Mouse (Mus musculus) stomach, postnatal 0 days (tissue): ENCODE measurements around the gene Proser1. TPM values are rescaled to one million over a fixed set of nuclear protein-coding genes. Genes with fewer than 3 reads are reported as not detected.
A peak's percentile ranks its signal among the peaks of the same experiment; 100 is the strongest.

Experiments used
- ATAC-seq: fragments of 200-750 bp; cut with Nextera tagmentation; 2 replicates; pipeline ENCODE4 v1.8.0; 2017; ENCODE audit not compliant: low FRiP score, low TSS enrichment
- DNase-seq: peaks from one replicate; pipeline ENCODE4 v3.0.0-alpha.2; 2016; ENCODE audit warnings: low spot score
- H3K27ac ChIP-seq: fragments of 300-500 bp; sonication (generic); replicated peaks from 2 replicates; pipeline ENCODE4 v1.5.1; 2014; ENCODE audit warnings: mild to moderate bottlenecking, control low read depth
- H3K27me3 ChIP-seq: fragments of 300-500 bp; sonication (generic); 2 replicates; pipeline ENCODE4 v1.6.1; 2014; ENCODE audit warnings: low read length; ENCODE audit not compliant: control insufficient read depth, insufficient read depth
- H3K36me3 ChIP-seq: fragments of 300-500 bp; sonication (generic); 2 replicates; pipeline ENCODE4 v1.6.1; 2014; ENCODE audit warnings: low read length, mixed read lengths; ENCODE audit not compliant: control insufficient read depth, insufficient read depth
- H3K4me1 ChIP-seq: fragments of 300-500 bp; sonication (generic); replicated peaks from 2 replicates; pipeline ENCODE4 v1.6.1; 2014; ENCODE audit warnings: antibody characterized with exemption; ENCODE audit not compliant: control insufficient read depth, insufficient read depth
- H3K4me2 ChIP-seq: fragments of 300-500 bp; sonication (generic); replicated peaks from 2 replicates; pipeline ENCODE4 v1.6.1; 2014; ENCODE audit warnings: low read depth, mild to moderate bottlenecking, control low read depth, moderate library complexity
- H3K4me3 ChIP-seq: fragments of 300-500 bp; sonication (generic); 2 replicates; pipeline ENCODE4 v1.5.1; 2014; ENCODE audit warnings: low read depth, low read length, control low read depth
- H3K9ac ChIP-seq: fragments of 300-500 bp; sonication (generic); 2 replicates; pipeline ENCODE4 v1.6.1; 2014; ENCODE audit warnings: mild to moderate bottlenecking, low read length, control low read depth, mixed read lengths
- H3K9me3 ChIP-seq: fragments of 300-500 bp; sonication (generic); 2 replicates; pipeline ENCODE4 v1.6.1; 2016; ENCODE audit warnings: low read length; ENCODE audit not compliant: control insufficient read depth
- CTCF ChIP-seq: IDR thresholded peaks from 2 replicates; pipeline ENCODE4 v1.5.1; 2016; ENCODE audit warnings: antibody characterized with exemption, low read depth, mild to moderate bottlenecking, moderate library complexity
- EP300 ChIP-seq: optimal IDR thresholded peaks from 2 replicates; pipeline ENCODE3; 2016; ENCODE audit warnings: antibody characterized with exemption
- WGBS: fragments of 180-500 bp; shearing (Covaris S2); extraction: QIAGEN DNeasy Blood & Tissue Kit; methylation state at CpG from one replicate; pipeline ENCODE4 v1.1.7; 2014; 5-methylcytosine and 5-hydroxymethylcytosine counted together
- polyA plus RNA-seq: library from polyadenylated mRNA; unstranded; fragments of >200 nt; fragmentation: Nextera tagmentation; extraction: Ambion mirVana; gene quantifications from 2 replicates; pipeline ENCODE4 v1.2.1, GENCODE M21; 2015

Proser1 gene
- polyA plus RNA-seq, 1 experiment from 2014 or later, result 7.9 TPM

DNA sequence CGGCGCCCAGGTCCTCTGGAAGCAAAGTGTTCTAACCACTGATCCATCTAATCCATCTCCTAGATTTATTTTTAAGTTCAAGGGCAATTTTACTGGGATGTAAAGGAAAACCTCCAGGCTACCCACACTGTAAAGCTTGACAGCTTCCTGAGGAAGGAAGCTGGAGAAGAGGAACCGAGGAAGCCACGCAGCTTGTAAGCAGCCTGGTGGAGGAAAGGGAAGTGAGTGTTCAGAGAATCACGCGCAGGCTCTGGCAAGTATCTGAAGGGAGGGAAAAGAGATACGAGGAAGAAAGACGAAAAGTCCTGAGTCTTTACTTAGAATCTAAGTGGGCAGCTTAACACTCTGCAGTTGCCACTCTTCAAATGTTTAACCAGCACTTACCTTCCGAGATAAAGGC lies 3.4 kb upstream of the Proser1 start:
- Histone ChIP-seq H3K9ac (no peak overlapping the region), H3K4me3 (no peak overlapping the region), H3K36me3 (peaks cover 9% of the 10 kb centered on the region; the same call in 1 of the 2 replicates), H3K27ac (no peak overlapping the region), H3K4me1 (no peaks in the 10 kb centered on the region), H3K9me3 (no peaks in the 10 kb centered on the region), H3K4me2 (no peak overlapping the region), H3K27me3 (no peaks in the 10 kb centered on the region)
- ATAC-seq (no peak), DNase-seq (no peak)
- TF ChIP-seq EP300 (no peak), CTCF (no peak)
- 67% methylated on average over 9 of the region's 9 CpGs for WGBS

DNA sequence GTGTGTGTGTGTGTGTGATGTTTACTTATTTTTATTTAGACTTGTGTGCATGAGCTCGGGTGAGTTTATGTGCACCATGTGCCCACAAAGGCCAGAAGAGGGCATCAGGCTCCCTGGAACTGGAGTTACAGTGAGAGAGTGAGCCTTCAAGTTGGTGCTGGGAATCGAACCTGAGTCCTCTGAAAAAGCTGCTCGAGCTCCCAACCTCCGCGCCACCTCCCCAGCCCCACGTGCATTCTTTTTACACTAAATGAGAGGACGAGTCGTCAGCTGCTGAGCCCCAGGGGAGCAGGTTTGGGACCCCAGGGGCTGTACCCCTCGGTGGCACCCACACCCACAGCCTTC lies 793 bp upstream of the Proser1 start:
- ATAC-seq (peak; percentile 12; the same call in 1 of the 2 replicates), DNase-seq (no peak)
- H3K4me3 ChIP-seq, result peak overlapping the region; percentile 95
- TF ChIP-seq EP300, result no peak
- TF ChIP-seq CTCF, result peak; percentile 29; the same call in 1 of the 2 replicates
- H3K9ac ChIP-seq, result peak overlapping the region; percentile 77
- H3K36me3 ChIP-seq, result peaks cover 7% of the 10 kb centered on the region; the same call in 1 of the 2 replicates
- no peaks in the 10 kb centered on the region for H3K4me1 ChIP-seq
- H3K27ac ChIP-seq, result peak overlapping the region; percentile 93
- 1% methylated on average over 9 of the region's 9 CpGs for WGBS
- H3K9me3 ChIP-seq, result no peaks in the 10 kb centered on the region
- peak overlapping the region; percentile 72 for H3K4me2 ChIP-seq
- no peaks in the 10 kb centered on the region for H3K27me3 ChIP-seq

DNA sequence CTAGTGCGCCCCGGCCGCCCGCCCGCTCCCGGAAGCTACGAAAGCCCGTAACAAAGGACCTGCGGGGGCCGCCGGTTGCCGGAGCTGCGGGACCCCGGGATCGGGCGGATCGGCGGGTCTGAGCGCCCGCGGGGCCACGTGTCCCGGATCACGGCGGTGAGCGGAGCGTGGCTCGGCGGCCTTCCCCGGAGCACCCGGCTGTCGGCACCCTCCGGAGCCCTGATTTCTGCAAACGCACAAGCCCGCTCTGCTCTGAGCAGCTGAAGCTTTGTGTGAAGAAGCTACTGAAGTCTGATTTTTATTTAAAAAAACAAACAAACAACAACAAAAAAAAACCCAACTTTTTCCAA lies 274 bp downstream of the Proser1 start:
- no peak; the same call in 1 of the 2 replicates for ATAC-seq
- Histone ChIP-seq H3K9me3 (no peaks in the 10 kb centered on the region), H3K27ac (peak overlapping the region; percentile 93), H3K4me1 (no peaks in the 10 kb centered on the region), H3K4me2 (peak overlapping the region; percentile 82), H3K27me3 (no peaks in the 10 kb centered on the region), H3K9ac (peak overlapping the region; percentile 92), H3K36me3 (peaks cover 3% of the 10 kb centered on the region; the same call in 1 of the 2 replicates), H3K4me3 (peak overlapping the region; percentile 95)
- WGBS, result under 1% methylated on average over 35 of the region's 35 CpGs
- TF ChIP-seq CTCF (no peak), EP300 (no peak)
- DNase-seq, result no peak

DNA sequence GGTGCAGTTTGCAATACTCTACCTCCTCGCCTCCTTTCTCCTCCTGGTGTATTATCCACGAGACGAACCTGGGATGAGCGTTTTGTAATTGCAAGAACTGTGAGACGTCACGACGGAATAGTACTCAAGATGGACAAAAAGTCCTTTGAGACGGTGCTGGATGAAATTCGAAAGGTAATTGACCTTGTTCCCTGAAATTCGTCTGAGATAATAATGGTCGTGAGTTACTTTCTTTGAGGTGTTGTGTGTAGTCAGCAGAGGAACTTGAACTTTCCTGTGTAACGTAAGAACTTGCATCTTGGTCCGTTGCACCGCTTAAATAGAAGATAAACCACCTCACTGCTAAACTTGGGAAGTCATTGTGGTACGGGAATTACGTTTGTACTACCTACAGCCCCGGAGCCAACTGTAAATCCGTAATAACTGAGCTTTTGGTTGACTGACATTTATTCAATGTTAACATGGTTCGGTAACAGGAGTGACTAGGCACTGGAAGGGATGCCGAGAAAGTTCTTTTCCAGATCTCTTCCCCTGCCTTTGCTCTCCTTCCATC lies 756 bp downstream of the Proser1 start:
- Histone ChIP-seq H3K4me1 (no peaks in the 10 kb centered on the region), H3K9me3 (no peaks in the 10 kb centered on the region), H3K4me2 (peak overlapping the region; percentile 82), H3K36me3 (peaks cover 4% of the 10 kb centered on the region), H3K4me3 (peak overlapping the region; percentile 95), H3K27ac (peak overlapping the region; percentile 93), H3K27me3 (no peaks in the 10 kb centered on the region), H3K9ac (peak overlapping the region; percentile 92)
- DNase-seq (no peak), ATAC-seq (no peak)
- no peak for TF ChIP-seq CTCF
- no peak for TF ChIP-seq EP300
- 1% methylated on average over 20 of the region's 20 CpGs for WGBS

DNA sequence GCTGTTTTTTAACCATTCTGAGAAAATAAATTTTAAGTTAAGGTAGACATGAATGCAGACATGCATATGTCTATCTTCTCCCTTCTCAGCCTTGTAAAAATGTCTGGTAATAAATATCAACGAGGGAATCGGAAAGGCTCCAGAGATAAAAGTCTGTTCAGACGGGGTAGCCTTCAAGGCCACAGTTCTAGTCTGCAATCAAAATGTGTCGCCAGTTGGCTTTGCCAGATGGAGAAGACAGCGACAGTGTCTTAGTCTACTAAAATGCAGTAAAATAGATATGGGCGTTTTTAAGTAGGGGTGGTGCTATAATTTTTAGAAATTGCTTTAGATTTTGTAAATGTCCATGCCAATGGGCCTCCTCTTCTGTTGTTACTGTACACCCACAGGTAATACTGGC lies 1.9 kb downstream of the Proser1 start:
- H3K4me1 ChIP-seq, result no peaks in the 10 kb centered on the region
- TF ChIP-seq CTCF (no peak), EP300 (no peak)
- H3K9ac ChIP-seq, result no peak overlapping the region
- DNase-seq (no peak), ATAC-seq (no peak)
- WGBS, result 33% methylated on average over 6 of the region's 6 CpGs
- H3K27me3 ChIP-seq, result no peaks in the 10 kb centered on the region
- no peak overlapping the region for H3K27ac ChIP-seq
- no peaks in the 10 kb centered on the region for H3K9me3 ChIP-seq
- peak overlapping the region; percentile 31 for H3K4me2 ChIP-seq
- H3K36me3 ChIP-seq, result peaks cover 3% of the 10 kb centered on the region; the same call in 1 of the 2 replicates
- H3K4me3 ChIP-seq, result 0 out of 2 replicates have a peak overlapping the region, but pooled peaks have one; percentile 95

DNA sequence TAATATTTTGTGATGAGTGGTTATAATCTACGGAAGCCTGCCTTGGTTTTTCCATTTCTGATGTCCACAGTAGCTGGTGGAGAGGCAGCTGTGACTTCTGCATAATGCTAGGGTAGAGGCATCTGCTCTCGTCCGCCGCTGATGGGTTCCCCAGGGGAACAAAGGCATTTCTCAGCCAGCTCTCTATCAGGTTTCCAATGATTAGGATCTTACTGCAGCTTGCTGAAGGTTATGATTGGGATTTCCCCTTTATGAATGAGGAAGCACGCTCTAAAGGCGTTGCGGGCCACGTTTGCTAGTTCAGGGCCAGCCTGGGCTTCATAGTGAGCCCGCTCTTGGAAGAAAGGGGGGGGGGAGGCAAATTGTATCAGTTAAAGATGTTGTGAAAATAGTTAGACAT lies 3.0 kb downstream of the Proser1 start:
- Histone ChIP-seq H3K27ac (no peak overlapping the region), H3K27me3 (no peaks in the 10 kb centered on the region), H3K9me3 (no peaks in the 10 kb centered on the region), H3K9ac (no peak overlapping the region), H3K36me3 (peaks cover 11% of the 10 kb centered on the region), H3K4me1 (no peaks in the 10 kb centered on the region), H3K4me2 (0 out of 2 replicates have a peak overlapping the region, but pooled peaks have one; percentile 3), H3K4me3 (no peak overlapping the region)
- TF ChIP-seq CTCF, result no peak
- no peak for TF ChIP-seq EP300
- WGBS, result 75% methylated on average over 9 of the region's 9 CpGs
- DNase-seq (no peak), ATAC-seq (no peak)
